In the genomic region with DNA sequence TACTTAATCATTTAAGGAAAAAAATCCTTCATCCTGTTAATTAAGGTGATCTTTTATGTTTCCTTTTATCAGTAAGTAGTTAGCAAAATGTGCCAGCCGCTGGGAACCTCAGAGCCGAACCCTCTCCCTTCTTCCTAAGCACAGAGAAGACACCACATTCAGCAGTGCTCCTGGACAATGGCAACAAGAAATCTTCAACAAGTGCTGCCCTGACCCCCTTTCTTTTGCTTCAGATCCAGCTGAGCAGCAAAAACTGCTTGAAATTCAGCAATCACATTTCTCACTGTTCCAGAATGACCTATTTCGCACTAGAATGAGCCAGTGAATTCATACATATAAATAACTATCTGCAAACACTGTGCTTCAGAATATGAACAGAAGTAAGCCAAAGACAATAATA, we compare ENCODE assay signal across 27 mouse cellular contexts.
DNase-seq lines count a peak whose midpoint lies in the region; ATAC-seq and TF ChIP-seq lines count a peak whose summit lies in the region.
"Had no signal": no experiment of that assay in that cellular context is flagged by ENCODE, and none has a peak within 500 bp of the region (broad histone marks: within the 10 kb centered on the region; RNA-seq: fewer than 3 reads in every experiment).

No protein-coding gene starts in this region.

- peak; percentile 28 for DNase-seq in embryo, embryonic 10.5 days (ENCODE audit: low spot score)
- DNase-seq in embryo, embryonic 9.5 days (ENCODE audit: extremely low spot score) = no peak
- peak; percentile 32 for DNase-seq in intestine, embryonic 14.5 days (ENCODE audit: low spot score)
- DNase-seq in midbrain, embryonic 14.5 days = peak; percentile 44
- no peak for DNase-seq in midbrain, postnatal 0 days (ENCODE audit: low spot score)
- no peak for DNase-seq in gastrocnemius, adult 18-20 months (ENCODE audit: low spot score)
- DNase-seq: adrenal gland, adult 2 months; adrenal gland, postnatal 14 days; cerebellum, adult 11 months; cerebellum, adult 2 months; cerebellum, postnatal 10 days; cerebellum, postnatal 36 days; gastrocnemius, postnatal 25 days; heart, adult 18-20 months; heart, postnatal 10 days; heart, postnatal 36 days; kidney, adult 2 months had no signal

- 90% methylated on average over 3 of the region's 3 CpGs for WGBS in intestine, embryonic 14.5 days
- WGBS in intestine, embryonic 16.5 days = 79% methylated on average over 3 of the region's 3 CpGs
- WGBS in midbrain, embryonic 14.5 days = 12% methylated on average over 3 of the region's 3 CpGs
- WGBS in midbrain, postnatal 0 days = 26% methylated on average over 3 of the region's 3 CpGs

- H3K27me3 ChIP-seq in intestine, embryonic 14.5 days (replicated peaks; ENCODE audit: control insufficient read depth, insufficient read depth, low read length) = no peaks in the 10 kb centered on the region
- H3K27me3 ChIP-seq in intestine, embryonic 16.5 days (replicated peaks; ENCODE audit: control insufficient read depth, insufficient read depth, low read length) = no peaks in the 10 kb centered on the region
- no peaks in the 10 kb centered on the region for H3K27me3 ChIP-seq in midbrain, embryonic 14.5 days (ENCODE audit: control insufficient read depth, insufficient read depth, low read length)
- H3K27me3 ChIP-seq in midbrain, postnatal 0 days (ENCODE audit: insufficient read depth, low read length) = no peaks in the 10 kb centered on the region
- H3K27me3 ChIP-seq: forebrain, embryonic 15.5 days; heart, embryonic 12.5 days; heart, embryonic 15.5 days; hindbrain, embryonic 13.5 days had no signal

- H3K36me3 ChIP-seq in intestine, embryonic 14.5 days (ENCODE audit: control insufficient read depth, insufficient read depth, low read length) = no peaks in the 10 kb centered on the region
- no peaks in the 10 kb centered on the region for H3K36me3 ChIP-seq in intestine, embryonic 16.5 days (ENCODE audit: control insufficient read depth, insufficient read depth, low read length)
- no peaks in the 10 kb centered on the region for H3K36me3 ChIP-seq in midbrain, embryonic 14.5 days (ENCODE audit: control insufficient read depth, insufficient read depth, low read length)
- no peaks in the 10 kb centered on the region for H3K36me3 ChIP-seq in midbrain, postnatal 0 days (ENCODE audit: insufficient read depth, low read length)
- H3K36me3 ChIP-seq: forebrain, embryonic 10.5 days; forebrain, embryonic 15.5 days; heart, embryonic 12.5 days; heart, embryonic 15.5 days; hindbrain, embryonic 10.5 days; hindbrain, embryonic 13.5 days had no signal

- no peak overlapping the region for H3K4me3 ChIP-seq in intestine, embryonic 14.5 days (ENCODE audit: low read depth, low read length)
- H3K4me3 ChIP-seq in intestine, embryonic 16.5 days (ENCODE audit: low read length) = no peak overlapping the region
- H3K4me3 ChIP-seq in midbrain, embryonic 14.5 days (replicated peaks; ENCODE audit: low read depth, low read length) = no peak overlapping the region
- no peak overlapping the region for H3K4me3 ChIP-seq in midbrain, postnatal 0 days (ENCODE audit: low read depth, low read length)
- H3K4me3 ChIP-seq: forebrain, embryonic 10.5 days; forebrain, embryonic 15.5 days; heart, embryonic 12.5 days; heart, embryonic 15.5 days; hindbrain, embryonic 10.5 days; hindbrain, embryonic 13.5 days had no signal

- no peak overlapping the region for H3K27ac ChIP-seq in intestine, embryonic 14.5 days (ENCODE audit: low read depth)
- no peak overlapping the region for H3K27ac ChIP-seq in intestine, embryonic 16.5 days (ENCODE audit: low read length)
- H3K27ac ChIP-seq in midbrain, embryonic 14.5 days (replicated peaks; ENCODE audit: low read depth, low read length) = no peak overlapping the region
- no peak overlapping the region for H3K27ac ChIP-seq in midbrain, postnatal 0 days (ENCODE audit: low read depth, low read length)
- H3K27ac ChIP-seq: forebrain, embryonic 10.5 days; forebrain, embryonic 15.5 days; heart, embryonic 15.5 days; hindbrain, embryonic 10.5 days; hindbrain, embryonic 13.5 days had no signal

- no peak for TF ChIP-seq CTCF in midbrain, postnatal 0 days (IDR thresholded peaks at IDR 0.05)

- no peaks in the 10 kb centered on the region for H3K4me1 ChIP-seq in intestine, embryonic 14.5 days (replicated peaks; ENCODE audit: control insufficient read depth, insufficient read depth, low read length)
- 0 out of 2 replicates have a peak, but pooled peaks cover 4% of the 10 kb centered on the region for H3K4me1 ChIP-seq in intestine, embryonic 16.5 days (ENCODE audit: control insufficient read depth, insufficient read depth, low read length)
- H3K4me1 ChIP-seq in midbrain, embryonic 14.5 days (ENCODE audit: control insufficient read depth, insufficient read depth, low read length) = peaks cover 4% of the 10 kb centered on the region; the same call in 1 of the 2 replicates
- no peaks in the 10 kb centered on the region for H3K4me1 ChIP-seq in midbrain, postnatal 0 days (ENCODE audit: insufficient read depth, low read length)

- no peak overlapping the region for H3K4me2 ChIP-seq in intestine, embryonic 14.5 days (ENCODE audit: low read length)
- H3K4me2 ChIP-seq in intestine, embryonic 16.5 days (ENCODE audit: low read depth, low read length) = no peak overlapping the region
- no peak overlapping the region for H3K4me2 ChIP-seq in midbrain, embryonic 14.5 days (ENCODE audit: low read length)
- no peak overlapping the region for H3K4me2 ChIP-seq in midbrain, postnatal 0 days (ENCODE audit: low read depth, low read length, poor library complexity, severe bottlenecking)
- H3K4me2 ChIP-seq: forebrain, embryonic 15.5 days; heart, embryonic 12.5 days; heart, embryonic 15.5 days; hindbrain, embryonic 13.5 days had no signal

- no peaks in the 10 kb centered on the region for H3K9me3 ChIP-seq in intestine, embryonic 14.5 days (ENCODE audit: control insufficient read depth, low read length)
- H3K9me3 ChIP-seq in intestine, embryonic 16.5 days (ENCODE audit: control insufficient read depth, low read length) = 0 out of 2 replicates have a peak, but pooled peaks cover 2% of the 10 kb centered on the region
- no peaks in the 10 kb centered on the region for H3K9me3 ChIP-seq in midbrain, embryonic 14.5 days (ENCODE audit: control insufficient read depth, low read length)
- no peaks in the 10 kb centered on the region for H3K9me3 ChIP-seq in midbrain, postnatal 0 days (ENCODE audit: low read length)
- H3K9me3 ChIP-seq: forebrain, embryonic 10.5 days; forebrain, embryonic 15.5 days; heart, embryonic 12.5 days; heart, embryonic 15.5 days; hindbrain, embryonic 10.5 days; hindbrain, embryonic 13.5 days had no signal

- no peak overlapping the region for H3K9ac ChIP-seq in intestine, embryonic 14.5 days (ENCODE audit: low read length)
- no peak overlapping the region for H3K9ac ChIP-seq in intestine, embryonic 16.5 days (ENCODE audit: low read depth, low read length)
- no peak overlapping the region for H3K9ac ChIP-seq in midbrain, embryonic 14.5 days (replicated peaks; ENCODE audit: low read length)
- H3K9ac ChIP-seq in midbrain, postnatal 0 days (replicated peaks; ENCODE audit: low read length, poor library complexity, severe bottlenecking) = no peak overlapping the region
- H3K9ac ChIP-seq: forebrain, embryonic 15.5 days; heart, embryonic 12.5 days; heart, embryonic 15.5 days; hindbrain, embryonic 13.5 days had no signal

- ATAC-seq in intestine, embryonic 14.5 days (replicated peaks; ENCODE audit: low FRiP score, low TSS enrichment, low read depth) = no peak
- no peak for ATAC-seq in intestine, embryonic 16.5 days
- ATAC-seq in midbrain, embryonic 14.5 days (ENCODE audit: low FRiP score, low TSS enrichment) = no peak
- no peak for ATAC-seq in midbrain, postnatal 0 days (ENCODE audit: low FRiP score)
- ATAC-seq: CD4-positive, CD25-positive, alpha-beta regulatory T cell, adult 4 months; forebrain, embryonic 15.5 days; hindbrain, embryonic 16.5 days; intestine, postnatal 0 days had no signal

Comparison
In these comparisons a context has a peak if more than half of its experiments do, and no peak if none do; other contexts are left out.
1. DNase-seq: peak in embryo, embryonic 10.5 days (single experiment), intestine, embryonic 14.5 days (single experiment) and midbrain, embryonic 14.5 days (single experiment); none in embryo, embryonic 9.5 days (single experiment), midbrain, postnatal 0 days (single experiment) and gastrocnemius, adult 18-20 months (single experiment).